Mouse (Mus musculus) liver, embryonic 14.5 days (tissue): ENCODE results near the gene Gpr55. TPM values are rescaled to one million over a fixed set of nuclear protein-coding genes. Genes with fewer than 3 reads are reported as not detected.
"Not testable (repeated sequence)": the region's sequence is repeated elsewhere in the genome, so short reads cannot be mapped to it uniquely, and the experiment has no call there.

ENCODE experiments used
- ATAC-seq: fragments of 200-750 bp; cut with Nextera tagmentation; 2 replicates; pipeline ENCODE4 v1.8.0; 2017; ENCODE audit warnings: moderate number of reproducible peaks, mild to moderate bottlenecking, moderate library complexity; ENCODE audit not compliant: insufficient read depth
- DNase-seq, 3 experiments: peaks; one replicate each; pipeline ENCODE4 v3.0.0-alpha.2; 2012 to 2013; ENCODE audit warnings: low read depth in 3 of 3, low spot score in 3 of 3
- H3K27ac ChIP-seq: fragments of 300-500 bp; sonication (generic); 2 replicates; pipeline ENCODE4 v1.5.1; 2014; ENCODE audit warnings: moderate library complexity, mild to moderate bottlenecking, control low read depth, inconsistent platforms
- H3K27me3 ChIP-seq: fragments of 300-500 bp; sonication (generic); 2 replicates; pipeline ENCODE4 v1.6.1; 2014; ENCODE audit warnings: mild to moderate bottlenecking, low read length, moderate library complexity; ENCODE audit not compliant: control insufficient read depth, insufficient read depth
- H3K36me3 ChIP-seq: fragments of 300-500 bp; sonication (generic); replicated peaks from 2 replicates; pipeline ENCODE4 v1.6.1; 2014; ENCODE audit warnings: low read depth; ENCODE audit not compliant: control insufficient read depth, insufficient read depth
- H3K4me1 ChIP-seq, 2 experiments: fragments of 200-500 bp in 1 of 2; fragments of 300-500 bp in 1 of 2; sonication (generic) in 1 of 2; replicated peaks; 2 replicates each; pipeline ENCODE4 v1.6.1; 2012 to 2014; ENCODE audit warnings: antibody characterized with exemption in 1 of 2, inconsistent platforms in 1 of 2, low read length in 1 of 2; ENCODE audit not compliant: control insufficient read depth in 2 of 2, insufficient read depth in 2 of 2
- H3K4me2 ChIP-seq: fragments of 300-500 bp; sonication (generic); 2 replicates; pipeline ENCODE4 v1.6.1; 2014; ENCODE audit warnings: low read depth, mild to moderate bottlenecking, control low read depth, moderate library complexity
- H3K4me3 ChIP-seq, 2 experiments: fragments of 200-500 bp in 1 of 2; fragments of 300-500 bp in 1 of 2; sonication (generic) in 1 of 2; 2 replicates each; pipeline ENCODE4 v1.5.1; 2012 to 2014; ENCODE audit warnings: low read depth in 2 of 2, low read length in 2 of 2, mild to moderate bottlenecking in 2 of 2, control low read depth in 1 of 2, inconsistent platforms in 1 of 2, moderate library complexity in 1 of 2; ENCODE audit not compliant: insufficient read depth in 1 of 2
- H3K9ac ChIP-seq: fragments of 300-500 bp; sonication (generic); replicated peaks from 2 replicates; pipeline ENCODE4 v1.6.1; 2014; ENCODE audit warnings: mild to moderate bottlenecking, control low read depth, moderate library complexity
- H3K9me3 ChIP-seq: fragments of 300-500 bp; sonication (generic); 2 replicates; pipeline ENCODE4 v1.6.1; 2016; ENCODE audit warnings: low read length, mixed read lengths; ENCODE audit not compliant: control insufficient read depth
- CTCF ChIP-seq: IDR thresholded peaks from 2 replicates; pipeline ENCODE4 v1.5.1; 2016; ENCODE audit warnings: antibody characterized with exemption, low read depth, control low read depth
- EP300 ChIP-seq: IDR thresholded peaks from 2 replicates; pipeline ENCODE4 v1.6.1; 2016; ENCODE audit warnings: antibody characterized with exemption, low read depth
- WGBS: fragments of 180-500 bp; shearing (Covaris S2); extraction: QIAGEN DNeasy Blood & Tissue Kit; methylation state at CpG from one replicate; pipeline ENCODE4 v1.1.7; 2014; ENCODE audit not compliant: insufficient replicate concordance; 5-methylcytosine and 5-hydroxymethylcytosine counted together
- polyA plus RNA-seq, 2 experiments: library from polyadenylated mRNA; depleted of rRNA in 1 of 2; stranded (reverse) in 1 of 2; unstranded in 1 of 2; fragments of >200 nt; fragmentation: Nextera tagmentation in 1 of 2; extraction: Ambion mirVana in 1 of 2; gene quantifications; 2 replicates each; pipeline versions ENCODE4 v1.2.1 to v1.2.3; 2012 to 2014

Gene Gpr55
- polyA plus RNA-seq, 2 experiments: 0.04 TPM; not detected in 1

- no peak for ATAC-seq
- WGBS: 52% methylated on average over 4 of the region's 4 CpGs
- no peak overlapping the region for H3K27ac ChIP-seq
Observed at GRCm38 (mm10) chr1:85998012-85998411, 37.2 kb upstream of the Gpr55 start.

GRCm38 (mm10) chr1:85997221-85997620 lies 36.4 kb upstream of the Gpr55 start:
- TF ChIP-seq EP300: no peak
- no peak for TF ChIP-seq CTCF
- no peak for ATAC-seq
- Histone ChIP-seq H3K27ac (no peak overlapping the region), H3K36me3 (no peaks in the 10 kb centered on the region), H3K9me3 (no peaks in the 10 kb centered on the region), H3K27me3 (no peaks in the 10 kb centered on the region), H3K4me1 (no peaks in the 10 kb centered on the region), H3K4me3 (no peak overlapping the region), H3K4me2 (no peak overlapping the region), H3K9ac (no peak overlapping the region)
- DNase-seq: no peak
- WGBS: 70% methylated on average over 1 of the region's 1 CpGs

More at GRCm38 (mm10) chr1:85998012-85998411, 37.2 kb upstream of the Gpr55 start:
- TF ChIP-seq CTCF (no peak), EP300 (no peak)
- H3K9me3 ChIP-seq: no peaks in the 10 kb centered on the region
- no peak overlapping the region for H3K4me3 ChIP-seq
- H3K36me3 ChIP-seq: no peaks in the 10 kb centered on the region
- no peak overlapping the region for H3K4me2 ChIP-seq
- no peak for DNase-seq
- no peaks in the 10 kb centered on the region for H3K27me3 ChIP-seq
- no peaks in the 10 kb centered on the region for H3K4me1 ChIP-seq
- no peak overlapping the region for H3K9ac ChIP-seq

- no peaks in the 10 kb centered on the region for H3K36me3 ChIP-seq
- ATAC-seq (no peak), DNase-seq (no peak)
- no peak overlapping the region for H3K4me3 ChIP-seq
- H3K4me2 ChIP-seq: no peak overlapping the region
- 58% methylated on average over 4 of the region's 4 CpGs for WGBS
- H3K4me1 ChIP-seq: peaks cover 0 to 4% of the 10 kb centered on the region in 2 experiments; a peak in 1 of 4 replicates
- no peak overlapping the region for H3K9ac ChIP-seq
- H3K27ac ChIP-seq: no peak overlapping the region
- TF ChIP-seq EP300: no peak
- no peak for TF ChIP-seq CTCF
- H3K9me3 ChIP-seq: no peaks in the 10 kb centered on the region
- H3K27me3 ChIP-seq: no peaks in the 10 kb centered on the region
Observed at GRCm38 (mm10) chr1:85993541-85993940, 32.7 kb upstream of the Gpr55 start.

- Histone ChIP-seq H3K4me1 (peaks cover 0 to 6% of the 10 kb centered on the region in 2 experiments; a peak in 1 of 4 replicates), H3K36me3 (no peaks in the 10 kb centered on the region), H3K27ac (no peak overlapping the region), H3K4me2 (no peak overlapping the region), H3K4me3 (no peak overlapping the region), H3K27me3 (no peaks in the 10 kb centered on the region), H3K9ac (no peak overlapping the region), H3K9me3 (no peaks in the 10 kb centered on the region)
- WGBS: 46% methylated on average over 9 of the region's 9 CpGs
- DNase-seq (no peak), ATAC-seq (no peak)
- TF ChIP-seq CTCF: no peak
- TF ChIP-seq EP300: no peak
Observed at GRCm38 (mm10) chr1:85992175-85992574, 31.4 kb upstream of the Gpr55 start.

- DNase-seq, H3K9ac ChIP-seq, ATAC-seq, H3K4me2 ChIP-seq, H3K4me1 ChIP-seq, H3K36me3 ChIP-seq, H3K27me3 ChIP-seq, H3K4me3 ChIP-seq, H3K27ac ChIP-seq, H3K9me3 ChIP-seq: not testable (repeated sequence)
- 59% methylated on average over 4 of the region's 4 CpGs for WGBS
Observed at GRCm38 (mm10) chr1:85988882-85989281, 28.1 kb upstream of the Gpr55 start.

- 16% methylated on average over 4 of the region's 4 CpGs for WGBS
- Histone ChIP-seq H3K9ac (no peak overlapping the region), H3K27me3 (no peaks in the 10 kb centered on the region), H3K4me1 (peaks cover 0 to 6% of the 10 kb centered on the region in 2 experiments; a peak in 1 of 4 replicates), H3K9me3 (no peaks in the 10 kb centered on the region), H3K36me3 (no peaks in the 10 kb centered on the region), H3K27ac (no peak overlapping the region), H3K4me2 (no peak overlapping the region), H3K4me3 (no peak overlapping the region)
- no peak for TF ChIP-seq EP300
- no peak for TF ChIP-seq CTCF
- ATAC-seq: no peak
- DNase-seq: no peak
Observed at GRCm38 (mm10) chr1:85988351-85988750, 27.5 kb upstream of the Gpr55 start.
